Mouse (Mus musculus): ENCODE data around the gene Smpdl3b.

- TF ChIP-seq TCF12 (IDR thresholded peaks at IDR 0.05; ENCODE audit: low read depth, low read length) (no peak), POLR2A (IDR thresholded peaks at IDR 0.05; ENCODE audit: low read depth, low read length) (no peak), IRF4 (IDR thresholded peaks at IDR 0.05; ENCODE audit: low read depth, low read length) (no peak), CTCF (conservative IDR thresholded peaks at IDR 0.05 in 1 of 2, IDR thresholded peaks at IDR 0.05 in 1 of 2; ENCODE audit: low read depth in 2 of 2, low read length in 2 of 2) (no peak), USF1 (IDR thresholded peaks at IDR 0.05; ENCODE audit: low read depth, low read length) (no peak)
Observed at GRCm38 (mm10) chr4:132734766-132735165, 22.3 kb downstream of the Smpdl3b start.

Data from CH12.LX (cell line).